Mouse (Mus musculus): ENCODE data around the gene Txnip.
"Not testable (repeated sequence)": the region's sequence is repeated elsewhere in the genome, so short reads cannot be mapped to it uniquely, and the experiment has no call there.

Gene Txnip

GRCm38 (mm10) chr3:96557694-96558093 lies at the start of gene Txnip:
Gene Txnip (plus strand): TSS chr3:96557957.
- DNase-seq (ENCODE audit: low spot score): peak; percentile 100

GRCm38 (mm10) chr3:96507966-96508365 lies 49.8 kb upstream of the Txnip start:
- not testable (repeated sequence) for DNase-seq (ENCODE audit: low spot score)

GRCm38 (mm10) chr3:96520171-96520570 lies 37.6 kb upstream of the Txnip start:
- DNase-seq (ENCODE audit: low spot score): no peak

- DNase-seq (ENCODE audit: low spot score): peak; percentile 58
Measured at GRCm38 (mm10) chr3:96522149-96522548, 35.6 kb upstream of the Txnip start.

DNA sequence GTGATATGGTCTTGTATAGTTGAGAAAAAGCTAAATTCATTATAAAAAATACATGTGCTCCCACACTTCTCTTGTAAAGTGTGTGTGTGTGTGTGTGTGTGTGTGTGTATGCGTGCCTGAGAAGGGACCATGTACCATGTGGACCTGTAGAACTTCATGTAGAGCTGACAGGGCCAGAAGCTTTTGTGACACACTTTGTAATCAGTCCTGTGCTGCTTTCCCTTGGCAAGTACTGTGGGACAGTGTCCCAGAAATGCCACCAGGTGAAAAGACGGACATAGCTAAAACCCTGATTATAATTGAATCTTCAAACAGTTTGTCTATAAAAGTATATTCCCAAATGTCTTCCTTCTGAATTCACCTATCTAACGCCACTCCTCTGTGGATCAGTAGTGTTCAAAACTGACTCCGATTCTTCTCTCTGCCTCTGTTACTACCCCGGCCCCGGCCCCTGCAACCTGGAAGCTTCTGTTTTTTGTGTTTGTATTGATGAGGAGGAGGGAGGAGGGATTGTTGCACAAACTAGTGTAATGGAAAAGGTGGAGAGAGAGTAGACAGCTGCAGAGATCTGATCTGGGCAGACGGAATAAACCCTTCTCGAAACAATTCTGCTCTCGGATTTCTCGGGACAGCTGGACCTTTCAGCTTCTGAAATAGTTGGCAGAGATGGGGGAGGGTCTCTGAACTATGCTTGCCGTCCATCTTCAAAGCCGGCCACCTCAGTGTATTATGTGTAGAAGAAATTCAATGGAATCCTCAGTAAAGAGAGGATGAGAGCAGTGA lies 33.5 kb upstream of the Txnip start:
- no peak for DNase-seq (ENCODE audit: low spot score)

DNA sequence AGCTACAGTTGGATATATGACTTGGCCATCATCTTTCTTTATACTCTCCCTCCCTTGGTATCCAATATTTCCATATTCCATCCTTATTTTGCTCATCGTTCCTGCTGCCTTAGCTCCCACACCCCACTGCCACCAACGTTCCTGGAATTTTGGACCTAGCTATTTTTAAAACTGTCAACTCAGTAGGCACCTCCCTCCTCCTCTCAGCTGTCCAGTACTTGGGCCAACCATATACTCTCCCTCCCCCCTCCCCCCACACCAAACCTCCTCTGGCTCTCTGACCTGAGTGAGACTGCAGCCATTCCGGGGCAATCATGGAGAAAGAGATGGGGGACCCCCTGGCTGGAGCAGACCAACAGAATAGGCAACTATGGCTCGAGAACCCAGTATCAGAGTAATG lies 32.8 kb upstream of the Txnip start, which contains the start of gene Hfe2:
Gene Hfe2, plus strand, starts transcription at position 259 of the 400 bp plus-strand sequence.
- DNase-seq (ENCODE audit: low spot score): no peak

DNA sequence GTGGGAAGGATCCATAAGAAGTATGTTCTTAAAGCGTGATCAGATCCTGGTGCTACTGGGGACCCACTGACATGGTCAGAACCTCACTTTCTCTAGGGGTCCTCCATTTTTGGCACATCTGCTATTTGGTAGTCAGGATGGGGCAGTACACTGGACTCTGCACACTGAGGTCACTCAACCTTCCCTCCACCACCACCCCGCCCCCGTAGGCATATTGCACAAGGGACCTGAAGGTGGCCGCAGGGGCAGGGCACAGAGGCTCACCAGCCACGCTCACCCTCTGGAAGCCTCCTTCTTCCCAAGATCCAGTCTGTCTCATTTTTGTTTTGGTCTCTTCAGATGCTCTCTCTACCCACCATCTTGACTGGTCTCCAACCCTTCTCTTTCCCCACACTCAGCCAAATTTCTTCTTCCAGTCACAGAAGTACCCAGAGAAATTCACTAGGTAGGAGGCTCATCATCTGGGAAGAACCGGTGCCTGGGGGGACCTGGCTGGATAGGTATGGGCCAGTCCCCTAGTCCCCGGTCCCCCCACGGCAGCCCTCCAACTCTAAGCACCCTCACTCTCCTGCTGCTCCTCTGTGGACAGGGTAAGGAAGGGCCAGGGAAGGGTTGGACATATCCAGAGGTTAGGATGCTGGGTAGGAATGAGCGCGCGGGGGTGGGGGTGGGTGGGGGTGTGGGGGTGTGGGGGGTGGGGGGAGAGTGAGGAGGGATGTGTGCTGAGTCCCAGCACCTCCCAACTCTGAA lies 31.6 kb upstream of the Txnip start:
- DNase-seq (ENCODE audit: low spot score): no peak

DNA sequence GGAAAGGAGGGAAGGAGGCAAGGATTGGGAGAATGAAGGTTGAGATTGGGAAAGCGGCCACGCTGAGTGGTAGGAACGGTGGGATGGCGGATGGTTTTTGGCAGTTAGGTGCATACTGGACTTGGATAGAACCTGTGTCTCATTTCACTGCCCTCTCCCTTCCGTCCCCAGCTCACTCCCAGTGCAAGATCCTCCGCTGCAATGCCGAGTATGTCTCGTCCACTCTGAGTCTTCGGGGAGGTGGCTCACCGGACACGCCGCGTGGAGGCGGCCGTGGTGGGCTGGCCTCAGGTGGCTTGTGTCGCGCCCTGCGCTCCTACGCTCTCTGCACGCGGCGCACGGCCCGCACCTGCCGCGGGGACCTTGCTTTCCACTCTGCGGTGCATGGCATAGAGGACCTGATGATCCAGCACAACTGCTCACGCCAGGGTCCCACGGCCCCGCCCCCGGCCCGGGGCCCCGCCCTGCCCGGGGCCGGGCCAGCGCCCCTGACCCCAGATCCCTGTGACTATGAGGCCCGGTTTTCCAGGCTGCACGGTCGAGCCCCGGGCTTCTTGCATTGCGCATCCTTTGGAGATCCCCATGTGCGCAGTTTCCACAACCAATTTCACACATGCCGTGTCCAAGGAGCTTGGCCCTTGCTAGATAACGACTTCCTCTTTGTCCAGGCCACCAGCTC lies 30.8 kb upstream of the Txnip start:
- DNase-seq (ENCODE audit: low spot score): peak; percentile 64

- DNase-seq (ENCODE audit: low spot score): peak; percentile 7
Measured at GRCm38 (mm10) chr3:96528506-96528905, 29.3 kb upstream of the Txnip start.

- DNase-seq (ENCODE audit: low spot score): no peak
Measured at GRCm38 (mm10) chr3:96532050-96532449, 25.7 kb upstream of the Txnip start.

- DNase-seq (ENCODE audit: low spot score): no peak
Measured at GRCm38 (mm10) chr3:96534300-96534699, 23.5 kb upstream of the Txnip start.

DNA sequence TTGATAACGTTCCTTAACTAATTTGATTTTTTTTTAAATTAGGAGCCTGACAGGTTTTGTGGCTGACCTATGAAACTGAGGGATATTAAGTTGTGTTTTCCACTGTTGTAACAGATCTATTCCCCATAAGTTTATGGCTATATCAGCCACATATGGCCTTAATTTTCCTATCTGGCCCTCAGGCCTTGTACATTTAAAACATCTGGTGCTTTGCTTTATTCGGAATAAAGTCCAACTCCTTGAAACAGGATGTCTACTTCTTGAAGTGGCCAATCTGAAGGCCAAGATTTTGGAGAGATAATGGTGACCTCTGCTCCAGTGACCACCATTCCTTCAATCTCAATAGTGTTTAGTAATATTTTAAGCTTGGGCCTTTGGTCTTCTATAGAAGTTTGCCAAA lies 18.4 kb upstream of the Txnip start:
- no peak for DNase-seq (ENCODE audit: low spot score)

DNA sequence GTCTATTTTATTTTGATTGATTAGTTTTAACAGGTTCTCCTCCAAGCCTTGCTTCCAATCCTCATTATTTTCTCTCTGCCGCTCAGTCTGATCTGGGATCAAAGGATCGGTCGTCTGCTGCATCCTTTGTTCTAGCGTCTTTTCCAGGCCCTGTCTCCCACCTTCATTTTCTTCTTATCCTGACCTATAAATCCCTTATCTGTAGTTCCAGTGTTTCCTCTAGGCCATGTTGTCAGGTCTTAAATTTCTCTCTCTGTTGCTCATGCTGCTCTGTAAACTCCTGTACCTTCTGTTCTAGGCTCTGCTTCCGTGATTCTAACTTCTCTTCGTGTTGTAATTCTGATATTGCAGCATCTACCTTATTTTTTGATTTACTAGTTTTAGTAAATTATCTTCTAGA lies 17.0 kb upstream of the Txnip start:
- DNase-seq (ENCODE audit: low spot score): no peak

DNA sequence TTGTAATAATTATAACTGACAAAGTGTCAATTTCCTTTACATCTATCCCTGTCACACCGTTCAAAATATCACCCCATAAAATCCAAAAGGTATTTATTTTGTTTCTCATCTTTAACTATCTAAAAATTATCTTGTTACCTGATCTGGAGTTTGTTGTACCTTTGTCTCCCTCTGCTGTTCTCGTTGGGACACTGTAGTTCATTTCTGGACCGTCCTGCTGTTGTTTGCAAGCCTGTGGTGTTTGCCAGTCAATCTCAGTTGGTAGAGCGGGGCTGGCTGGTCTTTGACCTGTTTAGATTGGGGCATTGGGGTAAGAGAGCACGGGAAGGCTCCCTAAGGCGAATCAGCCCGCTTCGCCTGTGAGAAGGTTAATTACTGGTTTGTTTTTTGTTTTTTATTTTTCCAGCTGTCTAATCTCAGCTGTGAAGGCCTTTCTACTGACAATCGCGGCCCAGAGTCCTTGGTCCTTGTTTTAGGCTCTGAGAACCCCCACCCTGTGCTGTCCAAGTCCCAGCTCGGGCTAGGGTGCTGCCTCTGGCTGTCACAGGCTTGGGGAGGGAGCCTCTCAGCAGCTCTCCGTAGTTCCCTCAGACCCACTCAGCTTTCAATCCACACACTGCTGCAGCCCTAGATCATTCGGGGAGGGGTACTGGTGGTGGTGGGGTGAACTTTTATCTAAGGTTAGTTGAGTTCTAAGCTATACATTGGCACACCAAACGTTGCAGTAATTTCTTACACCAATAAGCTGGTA lies 16.3 kb upstream of the Txnip start:
- DNase-seq (ENCODE audit: low spot score): peak; percentile 71

GRCm38 (mm10) chr3:96542554-96542953 lies 15.2 kb upstream of the Txnip start:
- DNase-seq (ENCODE audit: low spot score): no peak

DNA sequence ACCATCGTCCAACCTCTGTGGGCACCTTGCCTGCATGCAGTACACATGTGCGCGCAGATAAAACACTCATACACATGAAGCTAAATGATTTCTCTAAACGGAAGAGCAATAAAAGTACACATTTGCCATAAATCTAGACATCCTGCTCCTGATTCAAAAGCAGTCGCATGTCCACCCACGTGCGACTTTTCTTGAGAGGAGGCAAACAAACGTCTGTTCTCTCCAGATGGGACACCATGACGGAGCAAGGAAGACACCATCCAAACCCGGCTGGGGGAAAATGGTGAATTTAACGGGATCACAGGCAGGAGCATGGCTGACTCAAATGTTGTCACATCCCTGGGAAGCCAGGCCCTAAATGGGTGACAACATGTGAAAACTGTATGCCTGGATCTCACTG lies 14.4 kb upstream of the Txnip start:
- DNase-seq (ENCODE audit: low spot score): no peak

DNA sequence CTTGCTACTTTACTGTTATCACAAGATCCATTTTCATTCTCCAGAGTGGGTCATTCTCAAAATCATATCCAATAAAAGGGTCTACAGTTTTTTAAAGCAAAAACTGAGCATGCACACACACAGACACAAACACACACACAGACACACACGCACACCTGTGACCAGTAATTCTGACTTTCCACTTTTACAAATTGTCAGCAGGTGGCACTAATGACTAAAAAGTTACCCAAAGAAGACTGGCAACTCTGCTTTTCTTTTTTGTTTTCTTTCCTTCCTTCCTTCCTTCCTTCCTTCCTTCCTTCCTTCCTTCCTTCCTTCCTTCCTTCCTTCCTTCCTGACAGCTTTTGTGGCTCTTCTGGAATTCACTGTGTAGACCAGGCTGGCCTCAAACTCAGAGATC lies 12.2 kb upstream of the Txnip start:
- DNase-seq (ENCODE audit: low spot score): no peak

- no peak for DNase-seq (ENCODE audit: low spot score)
Measured at GRCm38 (mm10) chr3:96546880-96547279, 10.9 kb upstream of the Txnip start.

- peak; percentile 86 for DNase-seq (ENCODE audit: low spot score)
Measured at GRCm38 (mm10) chr3:96547389-96547960, 10.3 kb upstream of the Txnip start.

- DNase-seq (ENCODE audit: low spot score): no peak
Measured at GRCm38 (mm10) chr3:96548824-96549223, 8.9 kb upstream of the Txnip start.

DNA sequence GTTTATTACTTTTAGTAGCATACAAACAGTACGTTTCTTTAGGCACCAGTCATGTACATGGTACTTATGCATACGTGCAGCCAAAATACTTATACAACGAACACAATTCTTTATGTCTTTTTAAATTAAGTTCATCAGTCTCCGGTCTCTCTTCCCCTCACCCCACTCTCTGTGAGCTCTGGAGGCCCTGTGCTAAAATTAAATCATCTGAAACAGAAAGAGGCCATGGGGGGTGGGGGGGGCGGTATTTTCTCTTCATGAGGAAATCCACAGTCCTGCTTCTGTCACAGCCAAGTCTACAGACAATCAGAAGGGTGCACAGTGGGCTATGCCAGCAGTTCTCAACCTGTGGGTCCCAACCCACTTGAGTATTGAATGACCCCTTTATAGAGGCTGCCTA lies 8.4 kb upstream of the Txnip start:
- DNase-seq (ENCODE audit: low spot score): no peak

DNA sequence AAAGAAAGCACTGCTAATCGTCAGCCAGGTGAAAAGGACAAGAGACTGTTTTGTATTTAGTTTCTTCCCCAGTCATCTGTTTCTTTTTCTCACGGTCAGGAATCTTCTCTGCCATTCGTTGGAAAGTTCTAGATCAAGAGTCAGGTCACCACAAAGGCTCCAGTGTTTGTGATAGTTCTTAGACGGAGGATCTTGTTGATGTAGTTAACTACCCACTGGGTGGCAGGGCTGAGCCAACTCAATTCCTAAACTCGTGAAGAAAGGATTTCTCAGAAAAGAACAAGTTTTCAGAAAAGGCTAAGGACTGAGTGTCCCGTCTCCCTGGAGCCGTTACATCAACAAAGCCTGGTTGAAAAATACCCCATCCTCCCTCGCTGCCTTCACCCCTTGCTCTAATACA lies 6.6 kb upstream of the Txnip start:
- DNase-seq (ENCODE audit: low spot score): peak; percentile 81

Measured in embryo, embryonic 10.5 days (tissue).